Mouse (Mus musculus) E14TG2a.4 (cell line): ENCODE data around the gene Armh4.

Experiments used
- CTCF ChIP-seq: conservative IDR thresholded peaks from 2 replicates; pipeline ENCODE4 v1.5.1; 2014; ENCODE audit warnings: low read length
- NANOG ChIP-seq: IDR thresholded peaks from 2 replicates; pipeline ENCODE4 v1.6.1; 2014; ENCODE audit warnings: borderline replicate concordance, low read length, mixed read lengths
- POU5F1 ChIP-seq: IDR thresholded peaks from 2 replicates; pipeline ENCODE4 v1.6.1; 2014; ENCODE audit warnings: low read length, borderline replicate concordance

DNA sequence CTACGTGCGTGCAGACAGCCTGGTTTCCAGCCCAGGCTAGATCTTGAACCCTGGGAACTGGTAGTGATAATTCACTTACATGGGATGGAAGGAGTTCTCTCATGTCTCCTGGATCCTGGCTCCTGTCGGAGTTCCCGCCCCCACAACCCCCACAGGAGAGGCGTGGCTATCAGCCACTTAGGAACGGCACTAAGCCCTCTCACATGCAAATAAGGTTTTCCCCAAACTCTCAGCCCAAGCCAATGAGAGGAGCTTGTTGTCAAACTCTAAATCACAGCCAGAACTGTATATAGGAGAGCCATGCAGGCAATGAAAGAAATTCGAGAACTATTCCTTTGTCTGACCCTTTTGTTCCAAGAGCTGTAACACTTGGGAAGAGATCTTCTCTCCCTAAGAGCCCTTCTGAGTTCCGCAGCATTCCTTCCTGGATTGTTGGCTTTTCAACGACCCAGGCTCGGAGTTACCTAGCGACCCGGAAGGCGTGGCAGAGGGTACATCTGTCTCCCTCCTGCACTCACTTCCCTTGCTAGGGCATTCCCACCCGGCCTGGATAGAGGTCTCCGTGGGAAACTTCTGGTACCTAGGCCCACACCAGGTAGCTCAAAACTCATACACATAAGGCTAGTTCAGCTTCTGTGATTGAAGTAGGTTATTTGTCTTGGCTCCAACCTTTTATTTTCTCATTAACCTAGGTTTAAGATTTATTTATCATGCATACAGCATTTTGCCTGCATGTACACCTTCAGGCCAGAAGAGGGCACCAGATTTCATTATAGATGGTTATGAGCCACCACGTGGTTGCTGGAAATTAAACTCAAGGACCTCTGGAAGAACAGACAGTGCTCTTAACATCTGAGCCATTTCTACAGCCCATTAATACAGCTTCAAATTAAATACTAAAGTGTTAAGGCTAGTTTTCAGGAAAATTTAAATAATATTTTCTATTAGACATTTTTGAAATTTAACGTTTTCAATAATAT is 46.3 kb upstream of the Armh4 start:
- peak; percentile 20 for TF ChIP-seq CTCF
- TF ChIP-seq NANOG: no peak
- no peak for TF ChIP-seq POU5F1
